Mouse (Mus musculus) embryonic fibroblast, embryonic 13.5 days (primary cell): ENCODE measurements at regions not wholly inside any gene's neighbourhood (a gene's known extent, or its start where the extent isn't known, plus 50 kb on each side); places are given as distances from the start of the nearest gene placed in this dataset.

ENCODE experiments used
- CTCF ChIP-seq: IDR thresholded peaks from 2 replicates; pipeline ENCODE4 v1.5.1; 2011; ENCODE audit warnings: mild to moderate bottlenecking, control low read depth, low read length, moderate library complexity, borderline replicate concordance; ENCODE audit not compliant: insufficient read depth
- POLR2A ChIP-seq: IDR thresholded peaks from 2 replicates; pipeline ENCODE4 v1.6.1; 2011; ENCODE audit warnings: low read depth, mild to moderate bottlenecking, control low read depth, low read length, moderate library complexity

- TF ChIP-seq CTCF (no peak), POLR2A (no peak)
Observed at GRCm38 (mm10) chr13:28826284-28826683, 127.2 kb downstream of the Sox4 start.
